Mouse (Mus musculus) limb, embryonic 13.5 days (tissue): Measurements from ENCODE around the gene Fcer2a. TPM values are rescaled to one million over a fixed set of nuclear protein-coding genes. Genes with fewer than 3 reads are reported as not detected.

ENCODE experiments used
- ATAC-seq: fragments of 200-750 bp; cut with Nextera tagmentation; 2 replicates; pipeline ENCODE4 v1.8.0; 2017; ENCODE audit warnings: low read depth, moderate number of reproducible peaks, moderate TSS enrichment; ENCODE audit not compliant: low FRiP score
- H3K27ac ChIP-seq: fragments of 300-500 bp; sonication (generic); 2 replicates; pipeline ENCODE4 v1.5.1; 2015; ENCODE audit warnings: inconsistent platforms, mild to moderate bottlenecking, moderate library complexity
- H3K27me3 ChIP-seq: fragments of 300-500 bp; sonication (generic); 2 replicates; pipeline ENCODE4 v1.6.1; 2015; ENCODE audit warnings: mild to moderate bottlenecking, inconsistent platforms
- H3K36me3 ChIP-seq: fragments of 300-500 bp; sonication (generic); 2 replicates; pipeline ENCODE4 v1.6.1; 2015; ENCODE audit warnings: inconsistent platforms, mild to moderate bottlenecking, moderate library complexity
- H3K4me1 ChIP-seq: fragments of 300-500 bp; sonication (generic); 2 replicates; pipeline ENCODE4 v1.6.1; 2015; ENCODE audit warnings: inconsistent platforms
- H3K4me2 ChIP-seq: fragments of 300-500 bp; sonication (generic); replicated peaks from 2 replicates; pipeline ENCODE4 v1.6.1; 2015; ENCODE audit warnings: inconsistent platforms, mild to moderate bottlenecking, moderate library complexity
- H3K4me3 ChIP-seq: fragments of 300-500 bp; sonication (generic); 2 replicates; pipeline ENCODE4 v1.5.1; 2015; ENCODE audit warnings: moderate library complexity, mild to moderate bottlenecking, inconsistent platforms
- H3K9ac ChIP-seq: fragments of 300-500 bp; sonication (generic); 2 replicates; pipeline ENCODE4 v1.6.1; 2015; ENCODE audit warnings: mild to moderate bottlenecking, inconsistent platforms
- H3K9me3 ChIP-seq: fragments of 300-500 bp; sonication (generic); 2 replicates; pipeline ENCODE4 v1.6.1; 2016; ENCODE audit warnings: inconsistent platforms
- WGBS: fragments of 180-500 bp; shearing (Covaris S2); methylation state at CpG from one replicate; pipeline ENCODE4 v1.1.7; 2015; 5-methylcytosine and 5-hydroxymethylcytosine counted together
- polyA plus RNA-seq: library from polyadenylated mRNA; unstranded; fragments of >200 nt; fragmentation: Nextera tagmentation; extraction: Ambion mirVana; gene quantifications from 2 replicates; pipeline ENCODE4 v1.2.1, GENCODE M21; 2015

Gene Fcer2a
- polyA plus RNA-seq, 1 experiment from 2014 or later, result 0.43 TPM

DNA sequence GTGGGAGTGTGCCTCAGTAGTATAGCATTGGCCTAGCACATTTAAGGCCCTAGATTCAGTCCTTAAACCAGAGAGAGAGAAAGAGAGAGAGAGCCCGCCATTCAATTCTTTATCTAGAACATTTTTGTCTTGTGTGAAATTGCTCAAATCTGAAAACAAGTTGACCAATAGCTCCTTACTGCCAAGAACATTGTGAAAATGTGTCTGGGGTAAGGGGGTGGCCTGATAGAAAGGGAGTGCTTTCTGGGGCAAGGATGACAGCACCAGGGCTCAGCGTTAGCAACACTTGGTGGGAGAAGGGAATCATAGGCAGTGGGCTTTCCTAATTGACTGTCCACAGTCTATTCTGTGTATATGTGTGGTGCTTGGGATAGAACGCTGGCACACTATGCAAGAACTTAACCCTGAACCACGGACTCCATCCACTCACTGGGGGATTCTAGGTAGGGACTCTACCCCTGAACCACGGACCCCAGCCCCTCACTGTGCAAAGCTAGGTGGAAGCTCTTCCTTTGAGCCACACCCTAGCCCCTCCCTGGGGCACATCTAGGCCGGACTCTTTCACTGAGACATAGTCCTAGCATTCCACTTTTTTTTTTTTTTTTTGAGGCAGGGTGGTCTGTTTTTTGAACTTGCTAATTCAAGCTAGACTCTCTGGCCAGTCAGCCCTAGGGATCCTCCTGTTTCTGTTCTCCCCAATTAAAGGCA, 47.0 kb downstream of the Fcer2a start:
- Histone ChIP-seq H3K4me2 (no peak overlapping the region), H3K9ac (no peak overlapping the region), H3K27ac (no peak overlapping the region), H3K9me3 (no peaks in the 10 kb centered on the region), H3K36me3 (no peaks in the 10 kb centered on the region), H3K27me3 (no peaks in the 10 kb centered on the region), H3K4me3 (no peak overlapping the region), H3K4me1 (no peaks in the 10 kb centered on the region)
- WGBS, result 77% methylated on average over 6 of the region's 6 CpGs
- ATAC-seq, result no peak

DNA sequence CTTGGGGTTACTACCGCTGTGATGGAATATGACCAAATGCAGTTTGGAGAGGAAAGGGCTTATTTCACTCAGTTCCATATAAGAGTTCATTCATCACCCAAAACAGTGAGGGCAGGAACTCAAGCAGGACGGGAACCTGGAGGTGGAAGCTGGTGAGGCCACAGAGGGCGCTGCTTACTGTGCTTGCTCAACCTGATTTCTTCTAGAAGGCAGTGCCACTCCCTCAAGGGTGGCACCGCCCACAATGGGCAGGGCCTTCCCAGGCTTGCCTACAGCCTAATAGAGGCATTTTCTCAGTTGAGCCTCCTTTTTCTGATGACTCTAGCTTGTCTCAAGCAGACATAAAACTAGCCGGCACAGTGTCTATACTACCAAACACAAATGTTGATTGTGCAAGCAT, 48.2 kb downstream of the Fcer2a start:
- Histone ChIP-seq H3K4me3 (no peak overlapping the region), H3K9ac (no peak overlapping the region), H3K36me3 (no peaks in the 10 kb centered on the region), H3K27ac (no peak overlapping the region), H3K27me3 (no peaks in the 10 kb centered on the region), H3K9me3 (no peaks in the 10 kb centered on the region), H3K4me1 (no peaks in the 10 kb centered on the region), H3K4me2 (no peak overlapping the region)
- no peak for ATAC-seq
- WGBS, result 17% methylated on average over 5 of the region's 5 CpGs

Other genes with a start within 250 kb of the Fcer2a start
- 4.5 and 6.3 TPM in 2 replicates for gene Pex11g, start 226.5 kb downstream of the Fcer2a start, polyA plus RNA-seq
- not detected in 2 replicates for gene Tex45, start 223.3 kb downstream of the Fcer2a start, polyA plus RNA-seq
- 57.0 and 57.8 TPM in 2 replicates for gene Zfp358, start 201.0 kb downstream of the Fcer2a start, polyA plus RNA-seq
- 54.3 and 54.7 TPM in 2 replicates for gene Mcoln1, start 193.7 kb downstream of the Fcer2a start, polyA plus RNA-seq
- gene Pnpla6, start 178.8 kb downstream of the Fcer2a start, polyA plus RNA-seq, result 23.5 and 25.4 TPM in 2 replicates
- gene C330021F23Rik, start 126.2 kb downstream of the Fcer2a start, polyA plus RNA-seq, result 0.65 and 0.79 TPM in 2 replicates
- 6.6 and 7.2 TPM in 2 replicates for gene Camsap3, start 106.9 kb downstream of the Fcer2a start, polyA plus RNA-seq
- 60.9 and 61.1 TPM in 2 replicates for gene Xab2, start 72.9 kb downstream of the Fcer2a start, polyA plus RNA-seq
- gene Pet100, start 72.6 kb downstream of the Fcer2a start, polyA plus RNA-seq, result 97.7 and 99.1 TPM in 2 replicates
- 0.33 TPM in 1 of 2 replicates, not detected in the other for gene Pcp2, start 68.6 kb downstream of the Fcer2a start, polyA plus RNA-seq
- 27.1 TPM in 2 replicates for gene Stxbp2, start 63.2 kb downstream of the Fcer2a start, polyA plus RNA-seq
- gene Retn, start 38.4 kb downstream of the Fcer2a start, polyA plus RNA-seq, result 0.17 TPM in 1 of 2 replicates, not detected in the other
- 0.17 TPM in 1 of 2 replicates, not detected in the other for gene Mcemp1, start 28.4 kb downstream of the Fcer2a start, polyA plus RNA-seq
- 16.4 TPM in 2 replicates for gene Fcor, start 21.8 kb downstream of the Fcer2a start, polyA plus RNA-seq
- 41.5 and 43.1 TPM in 2 replicates for gene Trappc5, start 17.9 kb downstream of the Fcer2a start, polyA plus RNA-seq
- not detected in 2 replicates for gene Clec4g, start 26.5 kb upstream of the Fcer2a start, polyA plus RNA-seq
- 0.23 and 0.47 TPM in 2 replicates for gene Cd209a, start 54.8 kb upstream of the Fcer2a start, polyA plus RNA-seq
- not detected in 2 replicates for gene Cd209e, start 160.1 kb upstream of the Fcer2a start, polyA plus RNA-seq
- gene Cd209d, start 184.4 kb upstream of the Fcer2a start, polyA plus RNA-seq, result not detected in 2 replicates
- gene Cd209b, start 232.7 kb upstream of the Fcer2a start, polyA plus RNA-seq, result not detected in 2 replicates